Mouse (Mus musculus) olfactory bulb, adult 2 months (tissue): ENCODE measurements around the gene Mfsd10. TPM values are rescaled to one million over a fixed set of nuclear protein-coding genes. Genes with fewer than 3 reads are reported as not detected.

Experiments used
- H3K27ac ChIP-seq: fragments of 200-500 bp; 2 replicates; pipeline ENCODE4 v1.5.1; 2012; ENCODE audit warnings: low read depth, low read length; ENCODE audit not compliant: insufficient read depth
- H3K4me1 ChIP-seq: fragments of 200-500 bp; 2 replicates; pipeline ENCODE4 v1.6.1; 2012; ENCODE audit warnings: low read length; ENCODE audit not compliant: control insufficient read depth, insufficient read depth
- H3K4me3 ChIP-seq: fragments of 200-500 bp; 2 replicates; pipeline ENCODE4 v1.5.1; 2012; ENCODE audit warnings: mild to moderate bottlenecking, low read depth, low read length, moderate library complexity; ENCODE audit not compliant: insufficient read depth
- CTCF ChIP-seq: fragments of 200-500 bp; IDR thresholded peaks from 2 replicates; pipeline ENCODE4 v1.5.1; 2012; ENCODE audit warnings: low read depth, mild to moderate bottlenecking, low read length, moderate library complexity; ENCODE audit not compliant: insufficient read depth
- POLR2A ChIP-seq: fragments of 200-500 bp; IDR thresholded peaks from 2 replicates; pipeline ENCODE4 v1.6.1; 2012; ENCODE audit warnings: mild to moderate bottlenecking, low read depth, low read length, moderate library complexity; ENCODE audit not compliant: insufficient read depth
- WGBS: fragments of 180-500 bp; shearing (Covaris S2); methylation state at CpG from one replicate; pipeline ENCODE4 v1.1.7; 2018; 5-methylcytosine and 5-hydroxymethylcytosine counted together
- polyA plus RNA-seq: library from polyadenylated mRNA; stranded (reverse); fragments of >200 nt; gene quantifications from 2 replicates; pipeline ENCODE4 v1.2.4, GENCODE M21; 2012; ENCODE audit warnings: low replicate concordance; ENCODE audit not compliant: missing spikeins, insufficient read depth, insufficient read length

The Mfsd10 gene
- polyA plus RNA-seq, 1 experiment = not detected

DNA sequence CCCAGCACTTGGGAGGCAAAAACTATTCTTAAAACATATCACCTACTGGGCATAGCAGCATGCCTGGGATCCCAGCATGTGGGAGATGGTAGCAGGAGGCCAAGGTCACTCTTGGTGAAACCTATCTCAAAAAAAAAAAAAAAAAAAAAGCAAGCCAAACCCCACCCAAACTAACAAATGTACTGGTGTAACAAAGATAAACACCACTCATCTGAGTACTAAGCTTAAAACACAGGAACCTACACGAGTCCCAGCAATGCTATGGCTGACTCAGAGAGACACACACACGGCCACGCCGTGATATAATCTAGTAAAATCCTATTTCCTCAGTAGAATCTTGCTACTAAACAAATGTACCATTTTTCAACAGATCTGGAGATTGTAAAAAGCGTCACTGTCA lies 15.9 kb upstream of the Mfsd10 start:
- no peak for TF ChIP-seq CTCF
- no peak for TF ChIP-seq POLR2A
- no peak overlapping the region for H3K27ac ChIP-seq
- no peaks in the 10 kb centered on the region for H3K4me1 ChIP-seq
- 92% methylated on average over 5 of the region's 5 CpGs for WGBS
- no peak overlapping the region for H3K4me3 ChIP-seq

DNA sequence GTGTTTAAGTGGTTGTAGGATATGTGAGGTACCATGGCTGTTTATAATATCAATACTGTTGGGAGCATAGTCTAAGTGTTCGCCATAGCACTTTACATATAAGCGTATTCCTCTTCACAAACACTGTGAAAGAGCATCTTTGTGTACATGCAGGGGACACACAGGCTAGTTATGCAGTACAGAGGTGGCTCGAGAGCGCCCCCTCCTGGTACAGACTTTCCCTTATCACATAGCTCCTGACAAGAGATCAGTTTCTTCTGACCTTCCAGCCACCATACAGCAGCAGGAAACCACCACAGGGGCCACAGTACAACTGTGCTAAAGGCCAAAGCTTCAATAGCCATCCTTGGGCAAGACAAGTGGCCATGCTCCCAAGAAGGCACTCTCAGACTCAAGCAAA lies 10.6 kb upstream of the Mfsd10 start:
- TF ChIP-seq POLR2A = no peak
- no peak for TF ChIP-seq CTCF
- Histone ChIP-seq H3K27ac (no peak overlapping the region), H3K4me3 (no peak overlapping the region), H3K4me1 (no peaks in the 10 kb centered on the region)
- 36% methylated on average over 4 of the region's 4 CpGs for WGBS

DNA sequence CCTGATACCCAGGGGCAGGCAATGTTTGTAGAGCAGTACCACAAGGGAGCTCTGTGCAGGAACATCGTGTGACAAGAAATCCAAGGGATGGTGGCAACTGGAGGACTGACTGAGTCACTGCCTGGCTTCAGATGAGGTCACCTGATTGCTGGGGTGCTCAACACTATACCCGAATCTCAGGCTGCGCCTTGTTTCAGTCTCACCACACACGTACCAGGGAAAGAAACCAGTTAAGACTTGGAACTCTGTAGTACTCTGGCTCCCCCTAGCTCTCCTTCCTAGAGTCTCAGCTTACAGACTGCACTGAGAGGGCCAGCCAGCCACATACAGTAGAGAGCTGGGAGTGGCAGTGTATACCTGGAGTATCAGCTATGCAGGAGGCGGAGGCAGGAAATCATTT lies 5.9 kb upstream of the Mfsd10 start:
- H3K4me3 ChIP-seq = no peak overlapping the region
- H3K27ac ChIP-seq = no peak overlapping the region
- H3K4me1 ChIP-seq = no peaks in the 10 kb centered on the region
- TF ChIP-seq CTCF = no peak
- TF ChIP-seq POLR2A = no peak
- WGBS = 39% methylated on average over 5 of the region's 5 CpGs

DNA sequence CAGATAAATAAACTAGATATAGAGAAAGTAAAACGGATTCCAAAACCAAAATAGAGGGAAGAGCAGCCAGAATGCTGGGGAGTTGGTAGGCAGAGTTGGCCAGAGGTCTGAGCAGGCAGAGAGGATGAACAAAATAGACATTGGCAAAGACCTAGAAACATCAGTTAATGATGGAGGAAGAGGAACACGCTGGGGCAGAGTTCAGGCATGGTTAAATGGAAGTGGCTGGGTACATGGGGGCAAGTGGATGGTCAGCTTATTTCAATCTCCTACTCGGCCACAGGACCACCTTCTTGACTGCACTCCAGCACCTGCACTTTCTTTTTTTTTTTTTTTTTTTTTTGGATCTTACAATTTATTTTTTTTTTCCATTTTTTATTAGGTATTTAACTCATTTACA lies 5.0 kb upstream of the Mfsd10 start:
- H3K4me1 ChIP-seq = no peaks in the 10 kb centered on the region; the same call in 1 of the 2 replicates
- H3K4me3 ChIP-seq = no peak overlapping the region
- no peak for TF ChIP-seq CTCF
- no peak for TF ChIP-seq POLR2A
- H3K27ac ChIP-seq = no peak overlapping the region
- 87% methylated on average over 3 of the region's 3 CpGs for WGBS

DNA sequence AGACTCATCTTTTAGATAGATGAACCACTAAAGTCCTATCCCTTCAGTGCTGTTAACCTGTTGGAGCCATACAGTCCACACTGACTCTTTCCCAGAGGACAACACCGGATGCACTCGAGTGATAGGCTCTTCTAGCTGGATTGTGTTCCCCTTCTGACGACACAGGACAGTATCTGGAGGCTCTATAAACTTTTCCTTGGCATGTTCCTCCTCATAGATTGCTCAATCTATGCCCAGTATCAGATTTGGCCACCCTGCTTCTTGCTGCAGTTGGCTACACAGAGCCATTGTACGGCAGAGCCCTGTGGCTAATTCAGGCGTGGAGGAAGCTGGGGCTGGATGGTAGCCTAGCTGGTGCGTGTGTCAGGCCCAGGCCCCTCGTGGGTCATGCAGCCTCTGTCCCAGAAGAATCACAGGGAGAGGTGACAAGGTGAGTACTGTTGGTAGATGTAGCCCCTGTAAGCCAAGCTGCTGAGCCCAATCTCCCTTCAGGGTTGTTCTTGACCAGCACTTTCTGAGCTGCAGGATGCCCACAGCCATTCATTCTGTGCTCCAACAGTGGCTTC lies 662 bp upstream of the Mfsd10 start:
- Histone ChIP-seq H3K27ac (no peak overlapping the region), H3K4me1 (peaks cover 11% of the 10 kb centered on the region), H3K4me3 (no peak overlapping the region)
- TF ChIP-seq POLR2A (no peak), CTCF (no peak)
- 81% methylated on average over 7 of the region's 7 CpGs for WGBS

DNA sequence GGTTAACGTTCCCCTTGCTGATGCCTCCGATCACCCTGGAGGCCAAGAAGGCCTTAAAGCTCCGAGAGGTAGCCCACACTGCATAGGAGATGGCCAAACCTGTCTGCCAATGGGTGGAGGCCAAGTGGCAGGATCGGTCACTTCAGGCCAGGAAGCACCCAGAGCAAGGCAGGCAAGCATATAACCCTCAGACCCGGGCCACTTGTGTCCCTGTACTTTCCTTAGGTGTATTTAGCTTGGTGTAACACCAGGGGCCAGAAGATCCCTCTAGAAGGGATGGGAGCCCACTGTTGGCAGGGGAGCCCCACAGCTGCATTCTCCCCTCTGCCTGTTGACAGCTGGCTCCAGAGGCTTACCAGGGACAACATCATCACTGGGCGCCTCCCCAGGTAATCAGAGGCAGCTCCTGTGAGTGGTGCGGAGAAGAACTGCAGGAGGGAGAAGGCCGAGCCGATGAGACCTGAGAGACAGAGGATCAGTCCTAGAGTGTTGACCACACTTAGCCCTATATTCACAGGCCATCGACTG lies 1.3 kb downstream of the Mfsd10 start:
- H3K4me3 ChIP-seq = peak overlapping the region; percentile 70
- no peak overlapping the region for H3K27ac ChIP-seq
- WGBS = 61% methylated on average over 10 of the region's 10 CpGs
- TF ChIP-seq POLR2A (no peak), CTCF (no peak)
- peaks cover 11% of the 10 kb centered on the region for H3K4me1 ChIP-seq

DNA sequence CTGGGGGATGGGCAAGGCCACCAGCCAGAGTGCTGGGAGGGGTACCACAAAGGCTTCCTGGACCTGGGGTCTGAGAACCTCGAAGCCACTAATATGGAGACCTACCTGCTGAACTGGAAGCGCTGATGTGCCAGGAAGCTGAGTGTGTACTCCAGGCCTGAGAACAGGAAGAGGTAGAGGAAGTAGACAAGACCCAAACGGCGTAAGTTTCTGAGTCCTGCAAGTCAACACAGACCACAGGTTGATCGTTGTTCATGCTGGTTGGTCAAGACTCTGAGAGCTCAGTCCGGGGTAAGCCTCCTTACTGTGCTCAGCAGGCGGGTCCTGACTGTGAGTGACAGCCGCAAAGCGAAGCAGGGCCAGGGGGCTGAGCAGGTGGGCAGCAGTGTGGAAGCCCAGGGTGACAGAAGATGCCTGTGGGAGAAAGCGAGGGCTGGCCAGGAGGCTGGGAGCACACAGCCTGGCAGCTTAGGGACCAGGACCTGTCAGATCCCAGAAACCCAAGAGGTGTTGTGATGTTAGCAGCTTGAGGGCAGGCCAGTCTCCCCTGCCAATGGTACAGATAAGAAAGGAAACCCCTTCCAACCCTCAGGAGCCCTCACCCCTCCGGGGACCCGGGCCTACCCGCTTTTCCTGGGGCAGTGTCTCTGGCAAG lies 2.1 kb downstream of the Mfsd10 start:
- H3K4me3 ChIP-seq = no peak overlapping the region
- TF ChIP-seq CTCF (no peak), POLR2A (no peak)
- H3K27ac ChIP-seq = no peak overlapping the region
- 90% methylated on average over 13 of the region's 13 CpGs for WGBS
- peaks cover 11% of the 10 kb centered on the region for H3K4me1 ChIP-seq

DNA sequence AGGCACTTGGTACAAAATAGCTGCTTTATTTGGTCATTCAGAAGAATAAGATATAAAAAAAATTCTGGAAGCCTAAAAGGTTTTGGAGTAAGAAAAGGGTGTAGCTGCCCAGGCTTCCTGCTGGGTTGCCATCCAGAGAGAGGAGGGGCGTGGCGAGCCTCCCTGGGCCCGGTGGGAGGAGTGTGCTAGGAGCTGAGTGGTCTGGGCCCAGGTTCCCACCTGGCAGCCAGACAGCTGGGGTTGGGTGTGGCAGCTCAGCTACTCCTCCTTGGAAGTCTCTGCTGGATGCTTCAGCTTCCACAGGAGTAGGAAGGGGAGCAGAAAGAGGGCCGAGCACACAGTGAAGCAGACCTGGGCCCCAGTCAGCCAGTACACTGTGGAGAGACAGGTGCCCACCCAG lies 3.4 kb downstream of the Mfsd10 start:
- no peak overlapping the region for H3K4me3 ChIP-seq
- no peak for TF ChIP-seq CTCF
- no peak for TF ChIP-seq POLR2A
- WGBS = 60% methylated on average over 4 of the region's 4 CpGs
- peaks cover 11% of the 10 kb centered on the region for H3K4me1 ChIP-seq
- H3K27ac ChIP-seq = no peak overlapping the region

DNA sequence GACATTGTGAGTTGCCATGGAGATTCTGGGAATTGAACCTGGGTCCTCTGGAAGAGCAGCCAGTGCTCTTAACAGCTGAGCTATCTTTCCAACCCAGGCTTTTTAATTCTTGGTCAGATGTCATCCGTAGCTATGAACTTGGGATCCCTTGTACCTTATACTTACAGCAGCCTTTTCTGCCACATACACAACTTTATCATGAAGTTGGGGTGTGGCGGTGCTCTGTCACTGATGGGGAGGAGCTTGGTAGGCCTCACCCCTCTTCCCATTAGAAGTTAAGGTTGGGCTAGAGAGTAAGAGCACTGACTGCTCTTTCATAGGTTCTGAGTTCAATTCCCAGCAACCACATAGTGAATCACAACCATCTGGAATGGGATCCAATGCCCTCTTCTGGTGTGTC lies 4.0 kb downstream of the Mfsd10 start:
- H3K4me3 ChIP-seq = no peak overlapping the region
- TF ChIP-seq POLR2A (no peak), CTCF (no peak)
- no peak overlapping the region for H3K27ac ChIP-seq
- peaks cover 11% of the 10 kb centered on the region for H3K4me1 ChIP-seq
- 95% methylated on average over 2 of the region's 2 CpGs for WGBS
